Mouse (Mus musculus): ENCODE results near the gene Whamm. TPM values are rescaled to one million over a fixed set of nuclear protein-coding genes. Genes with fewer than 3 reads are reported as not detected.

The Whamm gene
- total RNA-seq, 2 experiments from 2014 or later, result 10.0 to 10.5 TPM

DNA sequence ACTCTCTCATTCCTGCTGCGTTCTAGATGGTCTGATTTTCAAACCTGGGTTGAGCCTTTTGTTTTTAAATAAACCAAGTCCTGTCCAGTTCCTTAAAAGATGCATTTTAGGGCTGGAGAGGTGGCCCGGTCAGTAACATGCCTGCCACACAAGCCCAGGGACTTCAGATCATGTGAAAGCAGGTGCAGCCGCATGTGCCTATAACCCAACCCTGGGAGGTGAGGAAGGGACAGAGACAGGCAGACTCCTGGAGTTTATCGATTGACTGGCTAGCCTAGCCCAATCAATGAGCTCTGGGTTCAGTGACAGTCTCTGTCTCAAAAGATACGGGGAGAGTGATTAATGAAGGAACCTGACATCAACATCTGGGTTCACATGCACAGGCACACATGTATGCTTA is 9.9 kb upstream of the Whamm start:
- no peak for DNase-seq
- intact Hi-C loops (cut with DNase I), result loop anchor here (5.0 to 10.0 kb wide), 2 partner anchors 104 to 396 kb away; partner anchors contain the start of gene Cpeb1

DNA sequence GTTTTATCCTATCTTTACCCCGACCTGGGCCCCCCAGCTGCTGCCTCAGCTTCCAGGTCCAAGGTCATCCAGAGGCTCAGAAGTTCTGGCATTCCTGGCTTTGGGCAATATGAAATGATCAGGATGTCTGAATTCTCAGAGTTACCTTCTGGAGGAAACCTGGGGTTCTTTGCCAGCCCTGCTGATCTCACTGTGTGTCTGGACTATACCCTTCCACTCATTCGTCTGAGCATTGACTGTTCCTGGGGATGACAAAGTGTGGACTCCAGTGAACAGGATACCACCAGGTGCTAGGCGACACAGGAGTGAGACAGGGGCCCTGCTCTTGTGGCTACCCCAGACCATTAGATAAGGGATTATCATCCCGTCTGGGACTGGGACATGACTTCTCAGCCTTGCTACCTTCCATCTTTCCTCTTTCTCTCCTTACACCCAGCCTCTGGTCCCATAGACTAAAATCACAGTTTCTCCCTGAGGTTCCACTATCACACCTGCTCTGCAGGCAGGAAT is 7.5 kb upstream of the Whamm start:
- no peak for DNase-seq
- intact Hi-C loops (cut with DNase I), result loop anchor here (5.0 to 10.0 kb wide), 2 partner anchors 106 to 399 kb away; partner anchors contain the start of gene Cpeb1

DNA sequence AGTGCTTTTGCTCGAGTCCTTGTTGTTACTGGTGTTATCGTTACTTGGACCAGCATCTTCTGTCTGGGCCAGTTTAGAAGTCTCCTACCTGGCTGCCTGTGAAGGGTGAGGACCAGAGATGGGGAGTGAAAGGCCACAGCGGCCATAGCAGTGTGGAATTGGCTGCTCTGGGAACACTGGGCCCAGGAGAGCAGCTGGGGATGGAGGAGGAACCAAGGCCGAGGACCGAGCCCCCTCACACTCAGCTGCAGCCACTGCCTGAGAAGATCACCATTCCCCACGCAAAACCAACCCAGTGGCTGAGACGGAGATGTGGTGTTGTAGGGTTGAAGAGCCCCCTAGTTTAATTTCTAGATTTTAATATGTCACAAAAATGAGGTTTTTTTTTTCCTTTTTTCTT is 6.3 kb upstream of the Whamm start:
- no peak for DNase-seq
- intact Hi-C loops (cut with DNase I), result loop anchor here (5.0 to 10.0 kb wide), 2 partner anchors 107 to 400 kb away; partner anchors contain the start of gene Cpeb1

DNA sequence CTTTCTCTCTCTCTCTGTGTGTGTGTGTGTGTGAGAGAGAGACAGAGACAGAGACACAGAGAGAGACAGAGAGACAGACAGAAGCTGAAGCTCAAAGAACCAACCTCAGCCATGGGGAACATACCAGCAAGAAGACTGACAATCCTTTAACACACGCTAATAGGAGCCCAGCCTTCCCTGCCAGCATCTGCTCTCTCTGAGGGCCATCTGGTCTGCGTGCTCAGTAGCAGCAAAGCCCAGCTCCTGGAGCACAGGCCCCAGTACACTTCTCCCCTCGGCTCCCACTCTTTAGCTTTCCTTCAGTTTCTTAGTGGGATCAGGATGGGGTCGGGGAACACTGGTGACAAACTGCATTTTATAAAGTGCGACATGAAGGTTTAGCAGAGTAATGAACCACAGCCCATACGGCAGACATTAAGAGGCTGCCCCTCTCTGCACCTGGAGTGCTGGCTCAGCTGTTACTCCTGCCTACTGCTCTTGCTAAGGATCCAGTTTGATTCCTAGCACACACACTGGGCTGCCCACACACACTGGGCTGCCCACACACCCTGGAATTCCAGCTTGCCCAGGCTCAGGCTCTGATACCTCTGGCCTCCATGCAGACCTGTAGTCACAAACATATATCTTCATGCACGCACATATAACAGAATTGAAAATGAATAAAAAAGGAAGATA is 5.5 kb upstream of the Whamm start:
- no peak for DNase-seq
- intact Hi-C loops (cut with DNase I), result loop anchor here (10.0 kb wide), 1 partner anchor 401 kb away; no protein-coding TSS in a partner anchor

DNA sequence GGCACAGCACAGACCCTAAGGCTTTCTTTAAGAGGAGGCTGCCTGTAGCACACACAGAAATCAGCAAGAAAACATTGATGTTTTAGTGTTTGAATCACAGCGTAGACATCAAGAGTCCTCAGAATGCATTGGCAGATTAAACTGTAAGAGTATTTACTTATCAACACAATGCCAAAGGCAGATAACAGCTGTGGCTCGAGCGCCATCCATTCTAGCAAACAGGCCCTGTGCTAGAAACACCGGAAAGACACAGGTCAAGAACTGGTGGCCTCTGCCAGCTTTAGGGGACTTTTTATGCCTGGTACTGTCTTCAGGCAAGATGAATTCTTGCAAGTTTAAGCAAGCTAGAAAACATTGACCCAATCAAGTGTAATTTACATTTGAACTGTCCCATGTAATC is 4.7 kb upstream of the Whamm start:
- DNase-seq, result no peak
- intact Hi-C loops (cut with DNase I), result loop anchor here (10.0 kb wide), 1 partner anchor 402 kb away; no protein-coding TSS in a partner anchor

DNA sequence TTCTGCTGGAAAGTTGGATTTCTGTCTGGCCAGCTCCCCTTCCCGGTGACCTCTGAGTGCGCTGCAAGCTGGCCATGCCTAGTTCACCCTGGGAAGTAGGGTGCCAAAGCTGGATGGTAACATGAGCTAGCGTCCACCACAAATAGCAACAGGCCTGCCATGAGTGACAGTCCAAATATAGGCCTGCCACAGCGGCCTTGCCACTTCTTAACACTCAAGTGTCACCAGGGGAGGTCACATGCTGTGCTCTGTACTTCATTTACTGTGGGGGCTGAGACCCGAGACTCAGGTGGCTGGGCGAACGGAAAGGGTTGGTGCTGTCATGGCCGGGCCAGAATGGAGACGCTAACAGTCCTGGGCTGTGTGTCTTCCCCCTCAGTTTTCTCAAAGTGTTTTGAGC is 4.2 kb upstream of the Whamm start, which contains the start of gene Fsd2:
Fsd2 (minus strand) TSS at position 53 of the 400 bp plus-strand sequence.
- peak; percentile 39 to 52 for DNase-seq
- intact Hi-C loops (cut with DNase I), result loop anchor here (10.0 kb wide), 1 partner anchor 402 kb away; no protein-coding TSS in a partner anchor

DNA sequence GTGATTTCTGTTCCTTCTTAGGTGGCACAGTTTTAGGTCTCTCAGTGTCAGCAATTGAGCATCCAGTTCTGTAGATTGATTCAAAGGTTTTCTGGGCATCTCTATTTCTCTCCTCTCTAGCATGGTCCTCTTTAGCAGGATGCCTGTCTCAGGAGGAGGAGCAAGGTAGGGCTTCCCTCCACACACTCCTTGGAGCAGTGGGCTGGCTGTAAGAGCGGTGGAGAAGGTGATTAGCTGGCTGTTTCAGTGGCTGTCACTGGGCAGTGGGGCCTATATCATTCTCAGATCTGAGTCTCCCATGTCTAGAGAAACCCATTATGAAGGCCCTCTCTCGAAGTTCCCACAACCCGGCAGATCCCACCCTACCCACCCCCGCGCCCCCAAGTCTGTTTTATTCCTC is 3.7 kb upstream of the Whamm start:
- no peak for DNase-seq
- intact Hi-C loops (cut with DNase I), result loop anchor here (10.0 kb wide), 1 partner anchor 403 kb away; no protein-coding TSS in a partner anchor

DNA sequence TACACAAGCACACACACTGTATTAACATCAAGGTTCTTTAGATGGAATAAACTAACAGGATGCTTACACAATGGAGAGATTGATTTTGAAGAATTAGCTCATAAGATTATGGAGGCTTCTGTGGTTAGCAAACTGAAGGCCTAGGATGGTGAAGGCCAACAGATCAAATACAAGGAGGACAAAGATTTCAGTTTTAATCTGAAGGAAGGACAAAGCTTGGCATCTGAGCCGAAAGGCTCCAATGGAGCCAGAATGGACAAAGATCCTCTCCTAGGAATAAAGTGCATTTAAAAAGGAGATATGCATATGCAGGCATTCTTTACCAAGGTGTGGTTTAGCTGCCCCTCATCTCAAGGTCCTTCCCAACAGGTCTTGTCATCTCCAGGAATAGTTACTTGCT is 1.2 kb upstream of the Whamm start:
- DNase-seq, result no peak

DNA sequence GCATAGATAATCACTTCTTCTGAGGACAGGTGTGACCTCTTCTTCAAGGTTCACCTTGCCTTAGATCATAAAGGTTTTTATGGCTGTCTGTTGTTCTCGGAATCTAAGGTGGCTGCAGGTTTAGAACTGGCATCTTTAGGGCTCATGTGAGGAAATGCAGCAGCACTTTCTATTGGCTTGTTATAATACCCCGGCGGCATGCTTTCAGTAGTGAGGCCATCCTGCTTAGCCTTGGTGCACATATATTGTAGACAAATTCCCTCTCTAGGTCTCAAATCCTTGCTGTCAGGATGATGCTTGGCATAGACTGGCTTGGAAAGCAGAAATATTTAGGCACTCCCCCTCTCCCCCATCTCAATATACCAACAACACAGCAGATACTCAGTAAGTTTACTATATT is 795 bp upstream of the Whamm start:
- intact Hi-C loops (cut with DNase I), result loop anchor here (2.0 to 10.0 kb wide), 4 partner anchors 47 to 365 kb away; partner anchors contain the start of genes Hdgfl3 and Pde8a
- no peak for DNase-seq

More for the DNA sequence above, 1.2 kb upstream of the Whamm start:
- intact Hi-C loops (cut with DNase I), result loop anchor here (2.0 to 10.0 kb wide), 5 partner anchors 47 to 405 kb away; partner anchors contain the start of genes Hdgfl3 and Pde8a

DNA sequence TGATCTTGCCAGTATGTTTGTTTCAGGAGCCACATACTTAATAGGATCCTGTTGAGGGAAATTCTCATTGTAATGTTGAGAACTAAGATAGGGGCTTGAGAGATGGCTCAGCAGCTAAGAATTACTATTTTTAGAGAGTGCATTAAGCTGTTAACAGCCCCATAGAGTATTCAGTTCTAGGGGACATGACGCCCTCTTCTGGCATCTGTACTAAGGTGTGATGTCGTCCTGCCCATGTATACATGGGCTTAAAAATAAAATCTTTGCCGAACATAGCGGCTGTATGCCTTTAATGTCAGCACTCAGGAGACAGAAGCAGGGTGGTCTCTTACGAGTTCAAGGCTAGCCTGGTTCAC is 336 bp upstream of the Whamm start:
- intact Hi-C loops (cut with DNase I), result loop anchor here (2.0 to 10.0 kb wide), 4 partner anchors 48 to 364 kb away; partner anchors contain the start of genes Hdgfl3 and Pde8a
- DNase-seq, result no peak

DNA sequence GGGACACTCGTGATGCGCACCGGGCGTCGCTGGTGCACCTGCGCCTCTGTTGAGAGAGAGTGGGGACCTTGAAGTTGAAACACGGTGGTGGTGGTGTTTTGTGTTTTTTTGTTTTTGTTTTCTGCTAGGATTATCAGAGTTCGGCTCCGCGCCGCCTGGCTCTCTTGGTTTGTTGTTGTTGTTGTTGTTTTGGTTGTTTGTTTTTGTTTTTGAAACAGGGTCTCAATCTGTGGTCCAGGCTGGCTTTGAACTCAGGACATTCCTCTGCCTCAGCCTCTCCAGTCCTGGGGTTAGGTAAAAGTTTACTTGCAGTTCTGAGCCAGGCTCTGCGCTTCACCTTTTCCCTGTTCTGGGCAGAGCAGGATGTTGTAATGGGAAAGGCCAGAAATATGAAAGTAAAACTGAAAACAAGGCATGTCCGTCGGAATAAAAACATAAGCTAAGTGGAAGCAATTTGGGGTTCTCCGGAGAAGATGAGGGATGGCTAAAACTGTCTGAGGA is 925 bp downstream of the Whamm start:
- no peak for DNase-seq
- intact Hi-C loops (cut with DNase I), result loop anchor here (2.0 to 10.0 kb wide), 4 partner anchors 49 to 363 kb away; partner anchors contain the start of genes Hdgfl3 and Pde8a

DNA sequence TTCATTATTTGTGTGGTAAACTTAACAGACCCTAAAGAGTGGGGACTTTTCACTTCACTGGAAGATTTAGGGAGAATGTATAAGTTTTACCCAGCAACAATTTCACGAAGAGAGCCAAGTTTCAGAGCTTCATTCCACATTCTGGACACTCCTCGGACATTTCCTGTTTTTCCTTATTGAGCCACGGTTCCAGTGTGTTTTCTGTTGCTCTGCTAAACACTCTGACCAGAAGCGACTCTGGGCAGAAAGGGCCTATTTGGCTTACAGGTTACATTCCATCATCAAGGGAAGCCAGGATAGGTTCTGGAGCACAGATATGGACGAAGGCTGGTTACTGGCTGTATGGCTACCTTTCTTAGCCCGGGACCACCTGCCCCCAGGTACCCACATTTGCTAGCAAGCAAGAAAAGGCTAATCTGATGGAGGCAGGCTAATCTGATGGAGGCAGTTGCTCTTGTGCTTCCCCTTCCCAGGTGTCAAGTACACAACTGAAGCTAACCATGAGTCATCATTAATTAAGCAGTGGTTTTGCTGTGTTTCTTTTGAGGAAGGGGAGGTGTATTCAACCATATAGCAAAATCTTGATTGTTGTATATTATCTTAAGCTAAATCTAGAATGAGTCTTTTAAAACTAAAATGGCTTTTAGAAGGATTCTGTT is 1.7 kb downstream of the Whamm start:
- no peak for DNase-seq
- intact Hi-C loops (cut with DNase I), result loop anchor here (5.0 to 10.0 kb wide), 3 partner anchors 230 to 362 kb away; partner anchors contain the start of genes Hdgfl3 and Pde8a

DNA sequence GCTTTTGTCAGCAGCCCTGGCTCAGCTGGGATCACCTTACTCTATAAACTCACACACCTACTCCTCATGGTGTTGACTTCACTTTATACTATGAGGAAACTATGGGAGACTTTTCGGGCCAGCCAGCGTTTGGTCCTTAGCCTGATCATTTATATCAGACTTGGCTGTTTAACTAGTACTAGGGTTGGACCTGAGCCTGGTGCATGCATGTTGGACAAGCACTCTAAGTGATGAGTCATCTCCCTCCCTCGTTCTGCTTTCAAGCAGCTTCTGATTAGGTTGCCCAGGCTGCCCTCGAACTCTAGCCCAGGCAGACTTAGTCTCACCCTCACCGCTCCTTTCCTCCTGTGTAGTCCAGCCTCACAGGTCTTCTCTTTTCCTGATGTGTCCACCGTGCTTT is 2.3 kb downstream of the Whamm start:
- intact Hi-C loops (cut with DNase I), result loop anchor here (5.0 to 10.0 kb wide), 3 partner anchors 231 to 361 kb away; partner anchors contain the start of genes Hdgfl3 and Pde8a
- peak; percentile 38 to 46 for DNase-seq

DNA sequence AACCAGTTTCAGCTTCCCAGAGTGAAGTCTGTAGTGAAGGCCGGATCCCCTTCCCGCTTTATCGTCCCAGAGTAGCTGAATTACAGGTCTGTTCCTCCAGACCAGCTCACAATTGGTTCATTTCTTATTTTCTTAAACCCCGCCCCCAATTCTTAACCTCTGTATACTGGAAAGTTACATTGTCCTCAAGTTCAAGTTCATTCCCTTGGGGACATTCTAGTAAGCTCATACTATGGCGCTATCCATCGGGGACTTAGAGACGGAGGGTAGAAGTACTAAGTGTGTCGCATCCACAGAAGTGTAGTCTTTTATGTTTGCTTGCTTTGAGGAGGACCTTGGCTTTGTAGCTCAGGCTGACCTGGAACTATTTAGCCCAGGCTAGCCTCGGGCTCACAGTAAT is 2.8 kb downstream of the Whamm start:
- DNase-seq, result no peak
- intact Hi-C loops (cut with DNase I), result loop anchor here (5.0 to 10.0 kb wide), 3 partner anchors 232 to 361 kb away; partner anchors contain the start of genes Hdgfl3 and Pde8a

DNA sequence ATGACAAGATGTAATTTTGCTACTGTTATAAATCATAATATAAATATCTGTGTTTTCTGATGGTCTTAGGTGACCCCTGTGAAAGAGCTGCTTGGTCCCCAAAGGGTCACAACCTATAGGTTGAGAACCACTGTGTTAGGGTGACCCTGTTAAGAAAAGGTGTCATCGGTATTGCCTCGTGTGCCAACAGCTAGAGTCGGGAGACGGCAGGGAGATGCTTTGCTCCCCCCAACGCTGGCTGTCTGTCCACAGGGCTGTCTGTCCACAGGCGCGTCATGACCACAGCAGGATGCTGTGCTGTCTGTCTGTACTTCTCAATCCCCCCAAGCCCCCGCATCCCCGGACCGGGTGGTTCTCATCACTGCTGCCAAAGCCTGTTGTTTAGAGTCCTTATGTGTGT is 4.5 kb downstream of the Whamm start:
- no peak for DNase-seq
- intact Hi-C loops (cut with DNase I), result loop anchor here (10.0 kb wide), 2 partner anchors 359 to 361 kb away; partner anchors contain the start of genes Hdgfl3 and Pde8a

DNA sequence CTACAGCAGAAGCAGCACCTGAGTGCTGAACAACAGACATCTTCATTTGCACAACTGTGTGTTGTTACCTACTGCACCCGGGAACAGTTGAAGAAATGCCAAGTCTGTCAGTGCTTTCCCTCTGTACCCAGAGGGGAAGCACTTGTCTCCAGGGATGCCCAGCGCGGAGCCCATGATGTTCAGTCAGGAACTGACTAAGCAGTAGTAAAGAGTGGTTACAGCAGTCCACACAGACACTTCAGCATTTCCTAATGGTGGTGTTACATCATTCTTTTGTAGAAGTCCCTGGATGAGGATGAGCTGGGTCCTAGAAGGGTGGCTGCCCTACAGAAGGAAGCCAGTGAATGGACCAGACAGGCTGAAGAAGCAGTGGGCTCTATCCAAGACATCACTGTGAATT is 6.8 kb downstream of the Whamm start:
- intact Hi-C loops (cut with DNase I), result loop anchor here (10.0 kb wide), 2 partner anchors 357 to 363 kb away; partner anchors contain the start of genes Hdgfl3 and Pde8a

DNA sequence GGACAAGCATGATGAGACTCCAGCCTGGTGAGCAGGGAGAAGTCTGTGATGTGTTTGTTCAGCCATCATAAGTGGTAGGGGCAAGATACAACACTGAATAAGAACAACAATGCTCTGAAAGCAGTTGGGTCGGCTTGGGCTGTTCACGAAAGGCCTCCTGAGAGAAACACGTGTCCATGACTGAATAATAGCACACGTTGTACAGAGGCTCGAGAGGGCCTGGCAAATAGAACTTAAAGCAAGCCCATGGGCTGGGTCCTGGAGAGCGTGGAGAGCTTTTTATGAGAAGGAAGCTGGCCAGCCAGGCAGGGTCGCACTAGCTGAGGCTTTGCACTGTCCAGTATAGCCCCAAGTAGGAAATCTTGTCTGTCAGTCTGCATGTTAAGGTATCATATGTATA is 7.3 kb downstream of the Whamm start:
- intact Hi-C loops (cut with DNase I), result loop anchor here (10.0 kb wide), 2 partner anchors 356 to 364 kb away; partner anchors contain the start of genes Hdgfl3 and Pde8a
- DNase-seq, result no peak

More for the DNA sequence above, 6.8 kb downstream of the Whamm start:
- DNase-seq, result no peak

DNA sequence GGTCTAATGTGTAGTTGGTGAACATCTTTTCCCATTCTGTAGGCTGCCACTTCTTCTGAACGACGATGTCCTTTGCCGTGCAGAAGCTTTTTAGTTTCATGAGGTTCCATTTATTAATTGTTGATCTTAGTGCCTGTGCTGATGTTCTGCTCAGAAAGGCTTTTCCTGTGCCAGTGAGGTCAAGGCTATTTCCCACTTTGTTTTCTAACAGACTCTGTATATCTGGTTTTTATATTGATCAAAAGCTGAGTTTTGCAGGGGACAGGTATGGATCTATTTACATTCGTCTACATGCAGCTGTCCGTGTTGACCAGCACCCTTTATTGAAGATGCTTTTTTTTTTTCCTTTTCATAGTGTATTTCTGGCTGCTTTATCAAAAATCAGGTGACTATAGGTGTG is 8.2 kb downstream of the Whamm start:
- no peak for DNase-seq
- intact Hi-C loops (cut with DNase I), result loop anchor here (10.0 kb wide), 2 partner anchors 355 to 365 kb away; partner anchors contain the start of genes Hdgfl3 and Pde8a

DNA sequence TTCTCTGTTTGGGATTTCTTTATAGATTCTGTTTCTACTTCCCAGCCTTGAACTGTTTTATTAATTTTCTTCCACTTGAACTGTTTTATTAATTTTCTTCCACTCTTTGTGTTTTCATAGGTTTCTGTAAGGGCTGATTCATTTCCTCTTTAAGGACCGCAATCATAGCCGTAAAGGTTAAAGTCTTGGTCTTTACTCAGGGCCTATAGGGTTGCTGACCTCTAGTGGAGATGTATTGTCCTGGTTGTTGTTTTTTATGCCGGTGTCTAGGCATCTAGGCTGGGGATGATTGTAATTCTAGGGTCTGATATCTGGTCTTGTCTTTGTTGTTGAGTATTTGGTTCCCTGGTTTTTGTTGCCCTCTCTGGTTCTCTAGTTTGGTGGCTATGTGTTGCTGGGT is 12.4 kb downstream of the Whamm start:
- intact Hi-C loops (cut with DNase I), result no loop called here
- DNase-seq, result no peak

DNA sequence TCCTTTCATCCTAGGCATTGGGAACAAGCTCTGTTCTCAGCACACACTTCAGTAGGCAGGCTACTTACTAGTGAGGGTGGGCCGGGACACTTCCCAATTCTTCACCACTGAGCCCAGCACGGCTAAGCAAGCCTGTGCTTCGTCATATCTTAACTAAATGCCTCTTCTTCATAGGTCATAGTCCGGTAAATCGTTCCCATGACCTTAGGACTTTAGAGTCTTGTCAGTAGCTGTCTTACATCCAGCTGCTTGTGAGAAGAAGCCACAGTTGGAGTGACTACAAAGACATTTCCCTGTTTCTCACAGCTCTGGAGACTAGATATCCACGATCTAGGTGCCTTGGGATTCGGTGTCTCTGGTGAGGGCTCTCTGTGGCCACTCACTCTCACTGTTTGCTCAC is 14.3 kb downstream of the Whamm start:
- intact Hi-C loops (cut with DNase I), result no loop called here

More for the DNA sequence above, 14.3 kb downstream of the Whamm start:
- no peak for DNase-seq

All from heart, postnatal 36 days (tissue).